Mouse (Mus musculus) erythroblast, adult 5-6 weeks (primary cell): Measurements from ENCODE around the gene Olfr1095. TPM values are rescaled to one million over a fixed set of nuclear protein-coding genes. Genes with fewer than 3 reads are reported as not detected.

ENCODE experiments used
- ATAC-seq: replicated peaks from 2 replicates; pipeline ENCODE4 v1.8.0; 2016; ENCODE audit warnings: moderate number of reproducible peaks, mild to moderate bottlenecking, moderate TSS enrichment, inconsistent platforms; ENCODE audit not compliant: poor library complexity, low FRiP score, severe bottlenecking
- total RNA-seq, 2 experiments: library from RNA; stranded (forward) in 1 of 2; stranded (reverse) in 1 of 2; fragments of 150-400 nt in 1 of 2; fragments of 200-764, 138-1000 nt in 1 of 2; gene quantifications; 2 replicates each; pipeline versions ENCODE4 v1.2.3 to v1.2.4; 2015 to 2017; ENCODE audit warnings: low replicate concordance in 2 of 2

The Olfr1095 gene
- total RNA-seq (2015; ENCODE audit: low replicate concordance) (not detected in 2 replicates), total RNA-seq (2017; ENCODE audit: low replicate concordance) (not detected in 2 replicates)

GRCm38 (mm10) chr2:86851596-86851995 is at the start of gene Olfr1095:
Gene Olfr1095 (minus strand): TSS chr2:86851696.
- no peak for ATAC-seq

GRCm38 (mm10) chr2:86892116-86892515 is 40.6 kb upstream of the Olfr1095 start, which contains the start of gene Olfr1097:
Gene Olfr1097 (minus strand): TSS chr2:86892216.
- no peak for ATAC-seq

DNA sequence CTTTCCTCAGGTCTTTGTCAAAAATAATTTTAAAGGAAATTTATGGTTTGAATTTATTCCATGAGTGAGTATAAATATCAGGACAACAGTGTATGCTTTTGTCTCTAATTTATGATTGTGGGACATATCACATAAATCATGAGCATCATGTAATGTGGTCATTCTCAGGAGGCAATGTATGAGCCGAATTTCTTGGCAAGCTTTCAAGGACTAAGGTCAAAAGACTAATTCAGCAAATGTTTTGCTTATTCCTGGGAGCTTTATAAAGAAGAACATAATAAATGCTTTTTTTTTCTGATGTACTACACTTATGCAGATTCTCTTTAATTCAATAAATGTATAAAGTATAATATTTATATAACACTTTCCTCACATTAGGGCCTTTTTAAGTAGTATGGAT is 23.2 kb upstream of the Olfr1095 start, which contains the start of gene Gm13723:
Gene Gm13723, minus strand, starts transcription at position 101 of the 400 bp plus-strand sequence.
- ATAC-seq = no peak

DNA sequence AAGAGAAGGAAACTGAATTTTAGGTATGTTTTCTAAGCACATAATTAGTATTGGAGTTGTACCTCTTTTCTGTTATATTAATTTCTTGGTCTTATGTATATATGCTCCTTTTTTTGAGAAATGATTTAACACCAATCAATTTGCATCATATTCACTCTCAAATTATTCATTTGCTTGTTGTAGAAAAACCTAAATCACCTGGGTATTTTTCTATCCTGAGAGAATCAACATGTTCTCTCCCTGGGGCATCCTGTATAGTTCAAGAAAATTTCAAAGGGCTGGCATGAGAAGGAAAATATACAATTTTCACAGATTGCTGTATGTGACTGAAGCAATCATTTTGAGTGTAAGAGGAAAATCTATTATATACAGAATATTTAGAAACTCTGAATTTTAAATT is 27.1 kb downstream of the Olfr1095 start, which contains the start of gene Olfr1094:
Gene Olfr1094, plus strand, starts transcription at position 301 of the 400 bp plus-strand sequence.
- ATAC-seq = no peak

DNA sequence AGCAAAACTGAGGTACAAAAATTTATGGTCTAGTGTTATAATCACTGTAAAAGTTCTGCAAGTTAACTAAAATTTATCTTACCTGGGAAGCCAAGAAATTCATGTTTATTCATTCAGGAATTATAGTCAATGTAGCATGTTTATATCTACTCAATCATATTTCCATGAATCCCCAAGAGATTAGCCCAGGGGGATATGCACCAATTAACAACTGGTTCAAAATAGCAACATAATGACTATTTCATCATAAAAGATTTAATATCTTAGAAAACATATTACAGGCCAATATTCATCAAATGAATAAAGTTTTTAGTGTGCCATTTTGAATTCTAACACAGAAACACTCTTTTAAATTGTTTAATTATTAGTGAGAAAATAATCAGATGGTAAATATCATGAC is 41.6 kb downstream of the Olfr1095 start, which contains the start of gene Olfr141:
Gene Olfr141, minus strand, starts transcription at position 101 of the 400 bp plus-strand sequence.
- ATAC-seq = no peak

Other genes with a start within 250 kb of the Olfr1095 start
- not detected in 2 replicates for gene Olfr1084, start 212.0 kb downstream of the Olfr1095 start, total RNA-seq (2015; ENCODE audit: low replicate concordance)
- gene Olfr1084, start 212.0 kb downstream of the Olfr1095 start, total RNA-seq (2017; ENCODE audit: low replicate concordance) = not detected in 2 replicates
- not detected in 2 replicates for gene Olfr1085, start 189.7 kb downstream of the Olfr1095 start, total RNA-seq (2015; ENCODE audit: low replicate concordance)
- gene Olfr1085, start 189.7 kb downstream of the Olfr1095 start, total RNA-seq (2017; ENCODE audit: low replicate concordance) = not detected in 2 replicates
- not detected in 2 replicates for gene Olfr1086, start 171.6 kb downstream of the Olfr1095 start, total RNA-seq (2015; ENCODE audit: low replicate concordance)
- not detected in 2 replicates for gene Olfr1086, start 171.6 kb downstream of the Olfr1095 start, total RNA-seq (2017; ENCODE audit: low replicate concordance)
- not detected in 2 replicates for gene Olfr1087, start 153.3 kb downstream of the Olfr1095 start, total RNA-seq (2015; ENCODE audit: low replicate concordance)
- not detected in 2 replicates for gene Olfr1087, start 153.3 kb downstream of the Olfr1095 start, total RNA-seq (2017; ENCODE audit: low replicate concordance)
- not detected in 2 replicates for gene Olfr1089, start 118.0 kb downstream of the Olfr1095 start, total RNA-seq (2015; ENCODE audit: low replicate concordance)
- not detected in 2 replicates for gene Olfr1089, start 118.0 kb downstream of the Olfr1095 start, total RNA-seq (2017; ENCODE audit: low replicate concordance)
- not detected in 2 replicates for gene Olfr1090, start 92.7 kb downstream of the Olfr1095 start, total RNA-seq (2015; ENCODE audit: low replicate concordance)
- not detected in 2 replicates for gene Olfr1090, start 92.7 kb downstream of the Olfr1095 start, total RNA-seq (2017; ENCODE audit: low replicate concordance)
- not detected in 2 replicates for gene Olfr1093, start 69.2 kb downstream of the Olfr1095 start, total RNA-seq (2015; ENCODE audit: low replicate concordance)
- not detected in 2 replicates for gene Olfr1093, start 69.2 kb downstream of the Olfr1095 start, total RNA-seq (2017; ENCODE audit: low replicate concordance)
- not detected in 2 replicates for gene Olfr141, start 41.7 kb downstream of the Olfr1095 start, total RNA-seq (2015; ENCODE audit: low replicate concordance)
- gene Olfr141, start 41.7 kb downstream of the Olfr1095 start, total RNA-seq (2017; ENCODE audit: low replicate concordance) = not detected in 2 replicates
- not detected in 2 replicates for gene Olfr1094, start 27.0 kb downstream of the Olfr1095 start, total RNA-seq (2015; ENCODE audit: low replicate concordance)
- gene Olfr1094, start 27.0 kb downstream of the Olfr1095 start, total RNA-seq (2017; ENCODE audit: low replicate concordance) = not detected in 2 replicates
- gene Gm13723, start 23.1 kb upstream of the Olfr1095 start, total RNA-seq (2015; ENCODE audit: low replicate concordance) = not detected in 2 replicates
- gene Gm13723, start 23.1 kb upstream of the Olfr1095 start, total RNA-seq (2017; ENCODE audit: low replicate concordance) = not detected in 2 replicates
- gene Olfr1097, start 40.5 kb upstream of the Olfr1095 start, total RNA-seq (2015; ENCODE audit: low replicate concordance) = not detected in 2 replicates
- not detected in 2 replicates for gene Olfr1097, start 40.5 kb upstream of the Olfr1095 start, total RNA-seq (2017; ENCODE audit: low replicate concordance)
- gene Olfr1098, start 72.8 kb upstream of the Olfr1095 start, total RNA-seq (2015; ENCODE audit: low replicate concordance) = not detected in 2 replicates
- gene Olfr1098, start 72.8 kb upstream of the Olfr1095 start, total RNA-seq (2017; ENCODE audit: low replicate concordance) = not detected in 2 replicates
- not detected in 2 replicates for gene Olfr1099, start 109.0 kb upstream of the Olfr1095 start, total RNA-seq (2015; ENCODE audit: low replicate concordance)
- gene Olfr1099, start 109.0 kb upstream of the Olfr1095 start, total RNA-seq (2017; ENCODE audit: low replicate concordance) = not detected in 2 replicates
- gene Olfr1100, start 128.3 kb upstream of the Olfr1095 start, total RNA-seq (2015; ENCODE audit: low replicate concordance) = not detected in 2 replicates
- not detected in 2 replicates for gene Olfr1100, start 128.3 kb upstream of the Olfr1095 start, total RNA-seq (2017; ENCODE audit: low replicate concordance)
- gene Olfr1101, start 139.5 kb upstream of the Olfr1095 start, total RNA-seq (2015; ENCODE audit: low replicate concordance) = not detected in 2 replicates
- not detected in 2 replicates for gene Olfr1101, start 139.5 kb upstream of the Olfr1095 start, total RNA-seq (2017; ENCODE audit: low replicate concordance)
- gene Olfr1102, start 146.7 kb upstream of the Olfr1095 start, total RNA-seq (2015; ENCODE audit: low replicate concordance) = not detected in 2 replicates
- not detected in 2 replicates for gene Olfr1102, start 146.7 kb upstream of the Olfr1095 start, total RNA-seq (2017; ENCODE audit: low replicate concordance)
- not detected in 2 replicates for gene Olfr1104, start 175.4 kb upstream of the Olfr1095 start, total RNA-seq (2015; ENCODE audit: low replicate concordance)
- gene Olfr1104, start 175.4 kb upstream of the Olfr1095 start, total RNA-seq (2017; ENCODE audit: low replicate concordance) = not detected in 2 replicates
- gene Olfr1105, start 184.8 kb upstream of the Olfr1095 start, total RNA-seq (2015; ENCODE audit: low replicate concordance) = not detected in 2 replicates
- gene Olfr1105, start 184.8 kb upstream of the Olfr1095 start, total RNA-seq (2017; ENCODE audit: low replicate concordance) = not detected in 2 replicates
- gene Olfr1106, start 200.6 kb upstream of the Olfr1095 start, total RNA-seq (2015; ENCODE audit: low replicate concordance) = not detected in 2 replicates
- gene Olfr1106, start 200.6 kb upstream of the Olfr1095 start, total RNA-seq (2017; ENCODE audit: low replicate concordance) = 0.26 TPM in 1 of 2 replicates, not detected in the other
- not detected in 2 replicates for gene Olfr1107, start 224.1 kb upstream of the Olfr1095 start, total RNA-seq (2015; ENCODE audit: low replicate concordance)
- gene Olfr1107, start 224.1 kb upstream of the Olfr1095 start, total RNA-seq (2017; ENCODE audit: low replicate concordance) = not detected in 2 replicates
- not detected in 2 replicates for gene Olfr1109, start 244.3 kb upstream of the Olfr1095 start, total RNA-seq (2015; ENCODE audit: low replicate concordance)
- gene Olfr1109, start 244.3 kb upstream of the Olfr1095 start, total RNA-seq (2017; ENCODE audit: low replicate concordance) = not detected in 2 replicates